Mouse (Mus musculus) lung, adult 2 months (tissue): Measurements from ENCODE around the gene Syt13. TPM values are rescaled to one million over a fixed set of nuclear protein-coding genes. Genes with fewer than 3 reads are reported as not detected.

Experiments used
- DNase-seq: peaks from one replicate; pipeline ENCODE4 v3.0.0; 2022
- H3K4me1 ChIP-seq: fragments of 200-500 bp; 2 replicates; pipeline ENCODE4 v1.6.1; 2011; ENCODE audit warnings: low read length; ENCODE audit not compliant: control insufficient read depth, insufficient read depth
- H3K4me3 ChIP-seq: fragments of 200-500 bp; replicated peaks from 2 replicates; pipeline ENCODE3; 2011; ENCODE audit warnings: low read depth, mild to moderate bottlenecking, control low read depth, low read length; ENCODE audit errors: extremely low read depth
- CTCF ChIP-seq: fragments of 200-500 bp; IDR thresholded peaks from 2 replicates; pipeline ENCODE4 v1.5.1; 2011; ENCODE audit warnings: mild to moderate bottlenecking, low read length, control low read depth; ENCODE audit not compliant: insufficient read depth
- POLR2A ChIP-seq: fragments of 200-500 bp; IDR thresholded peaks from 2 replicates; pipeline ENCODE4 v1.6.1; 2011; ENCODE audit warnings: low read depth, mild to moderate bottlenecking, control low read depth, low read length, borderline replicate concordance; ENCODE audit errors: extremely low read depth
- WGBS: fragments of 180-500 bp; shearing (Covaris S2); methylation state at CpG from one replicate; pipeline ENCODE4 v1.1.7; 2018; 5-methylcytosine and 5-hydroxymethylcytosine counted together
- polyA plus RNA-seq: library from polyadenylated mRNA; depleted of rRNA; stranded (reverse); fragments of >200 nt; gene quantifications from 2 replicates; pipeline ENCODE4 v1.2.3, GENCODE M21; 2012

Syt13 gene
- polyA plus RNA-seq, 1 experiment, result 0.08 TPM

GRCm38 (mm10) chr2:92972071-92972470 is 57.2 kb downstream of the Syt13 start:
- no peaks in the 10 kb centered on the region; the same call in 1 of the 2 replicates for H3K4me1 ChIP-seq
- H3K4me3 ChIP-seq, result no peak overlapping the region
- TF ChIP-seq POLR2A (no peak), CTCF (no peak)
- no peak for DNase-seq
- WGBS, result 89% methylated on average over 17 of the region's 17 CpGs

GRCm38 (mm10) chr2:92973646-92974045 is 58.7 kb downstream of the Syt13 start:
- no peak for DNase-seq
- H3K4me3 ChIP-seq, result no peak overlapping the region
- TF ChIP-seq POLR2A, result no peak
- no peak for TF ChIP-seq CTCF
- 96% methylated on average over 20 of the region's 20 CpGs for WGBS
- no peaks in the 10 kb centered on the region; the same call in 1 of the 2 replicates for H3K4me1 ChIP-seq

- TF ChIP-seq POLR2A (no peak), CTCF (no peak)
- no peak overlapping the region for H3K4me3 ChIP-seq
- 67% methylated on average over 14 of the region's 14 CpGs for WGBS
- H3K4me1 ChIP-seq, result no peaks in the 10 kb centered on the region; the same call in 1 of the 2 replicates
- no peak for DNase-seq
These were observed 60.3 kb downstream of the Syt13 start for GRCm38 (mm10) chr2:92975031-92975790.

- peaks cover 11% of the 10 kb centered on the region for H3K4me1 ChIP-seq
- DNase-seq, result no peak
- TF ChIP-seq CTCF (no peak), POLR2A (no peak)
- H3K4me3 ChIP-seq, result no peak overlapping the region
- 81% methylated on average over 10 of the region's 10 CpGs for WGBS
These were observed 65.3 kb downstream of the Syt13 start for GRCm38 (mm10) chr2:92980165-92980564.

GRCm38 (mm10) chr2:92982591-92983272 is 67.8 kb downstream of the Syt13 start:
- WGBS, result 38% methylated on average over 8 of the region's 8 CpGs
- Histone ChIP-seq H3K4me3 (no peak overlapping the region), H3K4me1 (peaks cover 17% of the 10 kb centered on the region)
- TF ChIP-seq CTCF (no peak), POLR2A (no peak)
- DNase-seq, result peak; percentile 48

GRCm38 (mm10) chr2:92983273-92983620 is 68.3 kb downstream of the Syt13 start:
- peaks cover 19% of the 10 kb centered on the region for H3K4me1 ChIP-seq
- 47% methylated on average over 4 of the region's 4 CpGs for WGBS
- no peak overlapping the region for H3K4me3 ChIP-seq
- TF ChIP-seq POLR2A (no peak), CTCF (no peak)
- no peak for DNase-seq

GRCm38 (mm10) chr2:92984321-92985108 is 69.6 kb downstream of the Syt13 start:
- Histone ChIP-seq H3K4me3 (no peak overlapping the region), H3K4me1 (peaks cover 28% of the 10 kb centered on the region)
- TF ChIP-seq POLR2A, result no peak
- TF ChIP-seq CTCF, result no peak
- no peak for DNase-seq
- WGBS, result 76% methylated on average over 7 of the region's 7 CpGs

- Histone ChIP-seq H3K4me3 (no peak overlapping the region), H3K4me1 (peaks cover 28% of the 10 kb centered on the region)
- DNase-seq, result no peak
- TF ChIP-seq CTCF (no peak), POLR2A (no peak)
- 76% methylated on average over 2 of the region's 2 CpGs for whole genome bisulfite sequencing
These were observed 70.3 kb downstream of the Syt13 start for GRCm38 (mm10) chr2:92985171-92985570.

- 47% methylated on average over 7 of the region's 7 CpGs for WGBS
- DNase-seq, result no peak
These were observed 70.7 kb downstream of the Syt13 start for GRCm38 (mm10) chr2:92985600-92985999.

More at GRCm38 (mm10) chr2:92985600-92985999, 70.7 kb downstream of the Syt13 start:
- Histone ChIP-seq H3K4me1 (peaks cover 28% of the 10 kb centered on the region), H3K4me3 (no peak overlapping the region)
- no peak for TF ChIP-seq CTCF
- no peak for TF ChIP-seq POLR2A
